Mouse (Mus musculus): ENCODE measurements around the gene Thrb.
A peak's percentile ranks its signal among the peaks of the same experiment; 100 is the strongest.

Thrb gene

GRCm38 (mm10) chr14:17659686-17660328 lies at the start of gene Thrb:
Gene Thrb, plus strand, starts transcription at chr14:17660261.
- DNase-seq (ENCODE audit: low spot score) = no peak

- DNase-seq (ENCODE audit: low spot score) = no peak
Measured at GRCm38 (mm10) chr14:17621671-17622070, 38.4 kb upstream of the Thrb start.

GRCm38 (mm10) chr14:17623936-17624335 lies 36.1 kb upstream of the Thrb start:
- no peak for DNase-seq (ENCODE audit: low spot score)

- DNase-seq (ENCODE audit: low spot score) = no peak
Measured at GRCm38 (mm10) chr14:17629215-17629614, 30.8 kb upstream of the Thrb start.

- peak; percentile 45 for DNase-seq (ENCODE audit: low spot score)
Measured at GRCm38 (mm10) chr14:17632887-17633522, 27.1 kb upstream of the Thrb start.

GRCm38 (mm10) chr14:17636971-17637370 lies 23.1 kb upstream of the Thrb start:
- DNase-seq (ENCODE audit: low spot score) = no peak

GRCm38 (mm10) chr14:17641770-17642169 lies 18.3 kb upstream of the Thrb start:
- DNase-seq (ENCODE audit: low spot score) = no peak

GRCm38 (mm10) chr14:17655084-17655483 lies 5.0 kb upstream of the Thrb start:
- DNase-seq (ENCODE audit: low spot score) = no peak

- DNase-seq (ENCODE audit: low spot score) = peak; percentile 85
Measured at GRCm38 (mm10) chr14:17659031-17659430, 1.0 kb upstream of the Thrb start.

- DNase-seq (ENCODE audit: low spot score) = peak; percentile 81
Measured at GRCm38 (mm10) chr14:17660329-17661099, 453 bp downstream of the Thrb start.

- peak; percentile 7 for DNase-seq (ENCODE audit: low spot score)
Measured at GRCm38 (mm10) chr14:17661100-17661521, 1.1 kb downstream of the Thrb start.

GRCm38 (mm10) chr14:17662087-17662486 lies 2.0 kb downstream of the Thrb start:
- DNase-seq (ENCODE audit: low spot score) = no peak

- no peak for DNase-seq (ENCODE audit: low spot score)
Measured at GRCm38 (mm10) chr14:17674335-17674734, 14.3 kb downstream of the Thrb start.

- no peak for DNase-seq (ENCODE audit: low spot score)
Measured at GRCm38 (mm10) chr14:17675214-17675613, 15.2 kb downstream of the Thrb start.

GRCm38 (mm10) chr14:17681479-17681878 lies 21.4 kb downstream of the Thrb start:
- DNase-seq (ENCODE audit: low spot score) = no peak

GRCm38 (mm10) chr14:17684881-17685280 lies 24.8 kb downstream of the Thrb start:
- DNase-seq (ENCODE audit: low spot score) = no peak

- no peak for DNase-seq (ENCODE audit: low spot score)
Measured at GRCm38 (mm10) chr14:17685491-17685890, 25.4 kb downstream of the Thrb start.

- DNase-seq (ENCODE audit: low spot score) = no peak
Measured at GRCm38 (mm10) chr14:17686939-17687338, 26.9 kb downstream of the Thrb start.

- no peak for DNase-seq (ENCODE audit: low spot score)
Measured at GRCm38 (mm10) chr14:17691246-17691645, 31.2 kb downstream of the Thrb start.

GRCm38 (mm10) chr14:17695526-17695925 lies 35.5 kb downstream of the Thrb start:
- no peak for DNase-seq (ENCODE audit: low spot score)

- no peak for DNase-seq (ENCODE audit: low spot score)
Measured at GRCm38 (mm10) chr14:17697920-17698632, 38.0 kb downstream of the Thrb start.

- DNase-seq (ENCODE audit: low spot score) = no peak
Measured at GRCm38 (mm10) chr14:17700228-17700627, 40.2 kb downstream of the Thrb start.

All from urinary bladder, postnatal 14 days (tissue).